Mouse (Mus musculus) erythroblast, embryonic 14.5 days (primary cell): ENCODE measurements around the gene Fam78a. TPM values are rescaled to one million over a fixed set of nuclear protein-coding genes. Genes with fewer than 3 reads are reported as not detected.

Experiments used
- H3K27me3 ChIP-seq: 2 replicates; pipeline ENCODE4 v1.6.1; 2012; ENCODE audit warnings: inconsistent platforms; ENCODE audit not compliant: control insufficient read depth
- H3K36me3 ChIP-seq: 2 replicates; pipeline ENCODE4 v1.6.1; 2012; ENCODE audit warnings: mild to moderate bottlenecking, inconsistent platforms; ENCODE audit not compliant: control insufficient read depth
- H3K4me1 ChIP-seq: 2 replicates; pipeline ENCODE4 v1.6.1; 2012; ENCODE audit warnings: inconsistent platforms; ENCODE audit not compliant: control insufficient read depth
- H3K4me3 ChIP-seq: replicated peaks from 2 replicates; pipeline ENCODE3; 2012; ENCODE audit warnings: moderate library complexity, mild to moderate bottlenecking, inconsistent platforms
- H3K9me3 ChIP-seq: 2 replicates; pipeline ENCODE4 v1.6.1; 2012; ENCODE audit warnings: low read length, inconsistent platforms, mixed read lengths; ENCODE audit not compliant: control insufficient read depth
- GATA1 ChIP-seq: IDR thresholded peaks from 2 replicates; pipeline ENCODE4 v1.6.1; 2012; ENCODE audit warnings: low read length, inconsistent platforms, mixed read lengths
- TAL1 ChIP-seq: IDR thresholded peaks from 3 replicates; pipeline ENCODE4 v1.6.1; 2012; ENCODE audit warnings: low read length, inconsistent platforms, mixed read lengths
- polyA plus RNA-seq: library from polyadenylated mRNA; stranded (reverse); fragments of >175 nt; gene quantifications from 2 replicates; pipeline ENCODE4 v1.2.3, GENCODE M21; 2012

Fam78a gene
- polyA plus RNA-seq, result 9.8 and 12.5 TPM in 2 replicates

DNA sequence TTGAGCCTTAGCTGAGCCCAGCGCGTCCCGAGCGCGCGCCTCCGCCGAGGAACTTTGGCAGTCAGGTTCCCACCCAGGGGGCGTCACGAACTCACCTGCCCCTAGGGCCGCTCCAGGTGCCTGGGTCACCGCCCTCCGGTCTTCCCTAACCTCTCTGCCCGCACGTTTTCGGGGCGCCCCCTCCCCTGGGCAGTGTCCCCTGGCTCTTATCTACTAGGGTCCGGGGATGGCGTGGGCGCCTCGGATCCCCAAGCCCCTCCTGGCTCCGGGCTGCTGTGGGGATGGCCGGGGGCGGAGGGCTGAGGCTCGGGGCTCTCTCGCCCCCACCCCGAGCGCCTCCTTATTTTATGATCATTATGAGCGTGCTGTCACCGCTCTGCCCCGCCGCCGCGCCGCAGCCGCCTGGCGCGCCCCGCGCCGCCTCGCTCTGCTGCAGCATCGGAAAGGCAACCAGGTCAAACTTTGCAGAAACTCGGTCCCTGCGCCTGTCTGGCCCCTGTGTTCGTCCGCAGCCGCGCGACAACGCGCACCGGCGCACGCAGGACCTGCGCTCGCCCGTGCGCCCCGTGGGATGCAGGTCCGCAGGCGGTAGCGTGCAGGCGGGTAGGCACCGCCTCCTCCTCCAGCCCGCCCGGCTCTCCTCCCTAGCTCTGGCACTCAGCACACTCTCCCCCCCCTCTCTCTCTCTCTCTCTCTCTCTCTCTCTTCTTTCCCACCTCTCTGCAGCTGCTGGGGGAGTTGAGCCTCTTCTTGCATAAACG, at the start of gene Fam78a:
TSS of gene Fam78a (minus strand) at position 747 of the 761 bp plus-strand sequence.
- peaks cover 91% of the 10 kb centered on the region for H3K4me1 ChIP-seq
- H3K36me3 ChIP-seq, result peaks cover 44% of the 10 kb centered on the region
- peaks cover 36% of the 10 kb centered on the region for H3K27me3 ChIP-seq
- TF ChIP-seq TAL1 (no peak), GATA1 (no peak)
- peak within 1 kb of the TSS; percentile 88 for H3K4me3 ChIP-seq
- no peaks in the 10 kb centered on the region for H3K9me3 ChIP-seq

DNA sequence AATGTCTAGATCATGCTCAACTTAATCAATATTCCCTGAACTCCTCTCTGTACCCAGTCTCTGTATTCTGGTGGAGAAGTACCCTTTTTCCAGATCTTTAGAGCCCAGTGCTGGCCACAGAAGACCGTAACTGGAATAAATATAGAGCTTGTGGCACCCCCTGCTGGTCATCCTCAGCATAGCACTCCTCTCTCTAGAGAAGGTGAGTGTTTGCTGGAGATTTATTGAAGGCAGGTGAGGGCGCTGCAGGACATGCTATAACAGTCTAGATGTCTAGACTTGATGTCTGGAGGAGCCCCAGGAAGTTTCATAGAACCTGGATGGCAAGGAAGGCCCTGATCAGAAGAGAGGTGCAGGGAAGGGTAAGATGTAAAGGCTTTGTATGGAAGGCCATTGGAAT, 49.4 kb upstream of the Fam78a start:
- H3K4me3 ChIP-seq, result no peak overlapping the region

GRCm38 (mm10) chr2:32132567-32132992, 47.9 kb upstream of the Fam78a start:
- Histone ChIP-seq H3K9me3 (no peaks in the 10 kb centered on the region; the same call in 1 of the 2 replicates), H3K4me3 (peak overlapping the region; percentile 50), H3K36me3 (peaks cover 17% of the 10 kb centered on the region), H3K4me1 (peaks cover 79% of the 10 kb centered on the region), H3K27me3 (no peaks in the 10 kb centered on the region)
- TF ChIP-seq TAL1 (no peak), GATA1 (no peak)

More for the DNA sequence above, 49.4 kb upstream of the Fam78a start:
- Histone ChIP-seq H3K9me3 (no peaks in the 10 kb centered on the region; the same call in 1 of the 2 replicates), H3K27me3 (no peaks in the 10 kb centered on the region), H3K4me1 (peaks cover 73% of the 10 kb centered on the region), H3K36me3 (peaks cover 10% of the 10 kb centered on the region)
- no peak for TF ChIP-seq TAL1
- TF ChIP-seq GATA1, result no peak

- no peak for TF ChIP-seq TAL1
- no peaks in the 10 kb centered on the region; the same call in 1 of the 2 replicates for H3K9me3 ChIP-seq
- peak overlapping the region; percentile 50 for H3K4me3 ChIP-seq
- no peaks in the 10 kb centered on the region for H3K27me3 ChIP-seq
- peaks cover 17% of the 10 kb centered on the region for H3K36me3 ChIP-seq
- peaks cover 79% of the 10 kb centered on the region for H3K4me1 ChIP-seq
Observed at GRCm38 (mm10) chr2:32131866-32132566, 47.4 kb upstream of the Fam78a start.

- peaks cover 80% of the 10 kb centered on the region for H3K4me1 ChIP-seq
- no peaks in the 10 kb centered on the region; the same call in 1 of the 2 replicates for H3K9me3 ChIP-seq
- peaks cover 20% of the 10 kb centered on the region for H3K36me3 ChIP-seq
- no peaks in the 10 kb centered on the region for H3K27me3 ChIP-seq
- TF ChIP-seq GATA1 (no peak), TAL1 (no peak)
- H3K4me3 ChIP-seq, result peak overlapping the region; percentile 17
Observed at GRCm38 (mm10) chr2:32131205-32131834, 46.7 kb upstream of the Fam78a start.

DNA sequence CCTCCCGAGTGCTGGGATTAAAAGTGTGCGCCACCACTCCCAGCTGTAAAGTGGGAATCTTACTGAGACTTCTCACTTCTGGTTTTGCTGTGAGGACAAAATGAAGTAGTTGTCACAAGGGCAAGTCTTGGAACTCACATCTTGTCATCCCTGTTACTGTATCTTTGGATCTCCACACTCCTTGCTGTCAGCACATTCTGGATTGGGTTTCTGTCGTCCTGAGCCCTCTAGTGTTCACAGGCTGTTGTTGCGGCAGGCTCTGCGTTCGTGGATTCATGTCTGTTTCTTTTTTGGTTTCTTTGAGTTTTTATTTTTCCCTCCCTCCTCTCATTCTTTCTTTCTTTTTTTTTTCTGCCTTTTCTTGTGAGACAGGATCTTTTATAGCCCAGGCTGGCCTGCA, 45.8 kb upstream of the Fam78a start:
- TF ChIP-seq TAL1 (no peak), GATA1 (peak; percentile 34; the same call in 1 of the 2 replicates)
- Histone ChIP-seq H3K4me3 (no peak overlapping the region), H3K27me3 (no peaks in the 10 kb centered on the region), H3K4me1 (peaks cover 88% of the 10 kb centered on the region), H3K9me3 (no peaks in the 10 kb centered on the region; the same call in 1 of the 2 replicates), H3K36me3 (peaks cover 22% of the 10 kb centered on the region)

DNA sequence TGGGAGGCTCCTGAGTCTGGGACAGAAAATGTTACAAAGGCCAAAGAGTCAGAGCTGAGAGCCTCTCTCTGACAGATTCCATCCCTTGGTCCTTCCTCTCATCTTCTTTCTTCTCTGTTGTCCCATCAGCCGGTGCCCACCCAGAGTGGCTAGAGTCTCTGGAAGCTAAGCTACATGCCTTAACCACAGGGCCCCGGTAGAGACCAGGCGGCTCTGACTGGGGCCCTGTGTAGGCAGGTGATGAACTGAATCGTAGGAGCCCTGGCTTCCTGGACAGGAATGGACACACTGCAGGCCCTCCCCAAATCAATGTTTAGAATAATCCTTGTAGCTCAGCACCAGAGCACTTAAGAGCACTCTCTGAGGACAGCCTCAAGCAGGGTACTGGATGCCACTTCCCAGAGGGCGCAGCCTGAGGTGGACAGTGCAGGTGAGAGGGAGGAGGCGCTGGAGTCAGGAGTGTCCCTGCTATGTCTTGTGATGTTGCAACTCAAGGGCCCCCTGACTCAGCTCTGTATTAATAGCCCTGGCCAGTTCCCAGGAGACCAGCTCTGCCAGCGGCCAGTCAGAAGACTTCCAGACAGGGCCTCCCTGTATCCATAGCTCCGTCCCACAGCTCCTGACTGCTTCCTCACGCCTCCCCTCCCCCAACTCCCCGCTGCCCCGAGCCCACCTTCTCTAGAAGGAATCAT, 44.9 kb upstream of the Fam78a start:
- Histone ChIP-seq H3K4me1 (peaks cover 97% of the 10 kb centered on the region), H3K36me3 (peaks cover 22% of the 10 kb centered on the region), H3K9me3 (no peaks in the 10 kb centered on the region; the same call in 1 of the 2 replicates), H3K4me3 (no peak overlapping the region), H3K27me3 (no peaks in the 10 kb centered on the region)
- no peak for TF ChIP-seq GATA1
- no peak for TF ChIP-seq TAL1

DNA sequence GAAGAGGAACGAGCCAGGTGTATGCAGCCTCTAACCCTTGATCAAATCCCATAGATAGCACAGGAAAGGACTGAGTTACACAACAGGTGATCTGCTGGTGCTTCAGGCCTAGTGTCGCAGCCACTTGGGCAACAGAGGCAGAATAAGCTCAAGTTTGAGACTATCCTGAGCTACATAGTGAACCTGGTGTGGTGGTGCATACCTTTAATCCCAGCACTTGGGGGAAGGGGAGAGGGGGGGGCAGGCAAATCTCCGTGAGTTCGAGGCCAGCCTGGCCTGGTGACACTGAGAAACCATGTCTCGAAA, 43.8 kb upstream of the Fam78a start:
- TF ChIP-seq TAL1 (no peak), GATA1 (no peak)
- no peaks in the 10 kb centered on the region; the same call in 1 of the 2 replicates for H3K9me3 ChIP-seq
- no peaks in the 10 kb centered on the region for H3K27me3 ChIP-seq
- peaks cover 25% of the 10 kb centered on the region for H3K36me3 ChIP-seq
- H3K4me3 ChIP-seq, result peak overlapping the region; percentile 55
- H3K4me1 ChIP-seq, result peaks cover 95% of the 10 kb centered on the region
